Mouse (Mus musculus): ENCODE data around the gene Slx4ip. TPM values are rescaled to one million over a fixed set of nuclear protein-coding genes. Genes with fewer than 3 reads are reported as not detected.

Slx4ip gene
- total RNA-seq, 2 experiments from 2014 or later, result 7.1 to 7.5 TPM

GRCm38 (mm10) chr2:136938249-136938648 lies 47.2 kb downstream of the Slx4ip start:
- ATAC-seq (replicated peaks; ENCODE audit: low FRiP score, poor library complexity, severe bottlenecking), result no peak

DNA sequence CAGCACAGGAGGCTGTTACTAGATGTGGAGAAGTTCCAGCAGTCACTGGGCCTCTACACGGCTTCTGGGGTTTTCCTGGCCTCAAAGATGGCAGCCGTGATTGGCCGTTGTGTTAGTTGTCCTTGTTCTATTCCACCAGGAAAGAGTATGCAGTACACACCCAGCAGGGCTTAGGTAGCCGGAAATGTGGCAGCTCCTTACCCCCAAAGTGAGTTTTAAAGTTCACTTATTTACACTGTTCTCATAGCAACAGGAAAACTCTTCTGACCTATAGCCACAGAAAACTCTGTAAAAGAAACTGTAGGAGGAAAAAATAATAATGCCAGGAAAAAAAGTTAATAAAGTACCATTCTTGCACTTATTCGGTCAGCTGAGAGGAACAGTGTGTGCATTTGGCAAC lies 55.3 kb downstream of the Slx4ip start:
- no peak for ATAC-seq (replicated peaks; ENCODE audit: low FRiP score, poor library complexity, severe bottlenecking)

- no peak for ATAC-seq (replicated peaks; ENCODE audit: low FRiP score, poor library complexity, severe bottlenecking)
These were observed 56.5 kb downstream of the Slx4ip start for GRCm38 (mm10) chr2:136947500-136947899.

DNA sequence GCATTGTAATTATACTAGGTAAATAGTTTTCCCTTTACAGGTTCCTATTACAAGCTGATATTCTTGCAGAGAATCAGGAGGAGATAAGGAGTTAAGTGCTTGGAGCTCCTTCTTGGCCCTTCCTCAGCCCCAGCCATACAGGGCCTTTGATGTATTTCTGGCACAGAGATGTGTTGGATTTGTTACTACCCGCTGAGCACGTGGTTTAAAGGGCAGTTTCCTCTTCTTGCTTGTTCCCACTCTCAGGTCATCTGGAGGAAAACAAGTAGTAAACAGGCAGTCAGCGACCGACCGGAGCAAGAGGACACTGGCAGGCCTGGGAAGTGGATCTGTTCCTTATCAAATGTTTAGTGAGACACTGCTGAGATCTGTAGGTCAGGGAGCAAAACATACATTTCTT lies 56.9 kb downstream of the Slx4ip start:
- no peak for ATAC-seq (replicated peaks; ENCODE audit: low FRiP score, poor library complexity, severe bottlenecking)

DNA sequence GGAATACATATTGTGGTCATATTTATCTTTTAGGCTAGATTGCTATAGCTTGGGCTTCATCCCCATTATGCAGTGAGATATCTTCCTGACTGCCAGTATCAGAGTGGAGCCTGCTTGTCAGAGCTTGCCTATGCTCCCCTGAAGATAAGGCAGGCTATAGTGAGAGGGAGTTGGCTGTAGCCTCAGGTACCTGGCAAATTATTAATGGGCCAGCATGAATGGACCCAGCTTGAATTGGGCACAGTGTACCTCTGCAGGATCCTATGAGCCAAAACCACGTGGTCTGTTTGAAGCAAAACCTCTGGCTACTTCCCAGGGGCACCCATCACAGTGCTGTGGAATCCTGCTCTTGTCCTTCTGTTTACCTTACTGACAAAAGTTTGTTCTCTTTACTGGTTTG lies 61.2 kb downstream of the Slx4ip start:
- no peak for ATAC-seq (replicated peaks; ENCODE audit: low FRiP score, poor library complexity, severe bottlenecking)

DNA sequence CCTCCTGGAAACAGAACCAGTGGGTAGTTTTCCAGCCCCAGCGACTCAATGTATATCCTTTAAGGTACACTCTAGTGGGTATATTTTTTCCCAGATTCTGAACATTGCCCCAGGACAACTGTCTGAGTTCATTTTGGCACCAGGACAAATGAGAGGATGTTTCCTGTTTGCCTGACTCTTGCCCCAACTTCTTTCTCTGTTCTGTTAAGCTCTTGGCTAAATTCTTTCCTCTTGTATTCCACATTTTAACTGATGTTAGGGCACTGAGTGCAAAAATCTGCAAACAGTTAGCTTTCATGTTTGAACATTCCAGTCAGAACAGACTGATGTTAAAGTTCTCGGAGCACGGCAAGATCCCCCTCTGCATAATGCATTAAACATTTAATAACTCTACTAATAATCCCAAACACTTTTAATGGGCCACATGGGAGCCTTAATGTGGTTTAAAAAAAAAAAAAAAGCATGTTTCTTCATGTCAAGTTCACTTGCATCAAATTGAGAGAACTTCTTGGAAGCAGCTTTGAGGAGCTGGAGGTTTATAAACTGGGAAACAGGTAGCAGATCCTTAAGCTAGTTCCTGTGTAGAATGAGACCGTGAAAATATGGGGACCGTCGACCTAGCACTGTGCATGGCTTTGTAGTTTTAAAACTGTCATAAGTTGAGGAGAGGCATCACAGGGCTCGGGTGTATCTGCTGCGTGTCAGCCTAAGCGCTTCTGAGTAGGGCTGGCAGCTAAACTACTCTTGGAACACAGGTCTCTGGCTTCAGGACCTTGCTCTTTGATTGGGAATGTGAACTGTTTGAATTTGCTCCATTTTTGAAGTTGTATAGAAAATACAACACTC lies 64.9 kb downstream of the Slx4ip start:
- ATAC-seq (replicated peaks; ENCODE audit: low FRiP score, poor library complexity, severe bottlenecking), result no peak

DNA sequence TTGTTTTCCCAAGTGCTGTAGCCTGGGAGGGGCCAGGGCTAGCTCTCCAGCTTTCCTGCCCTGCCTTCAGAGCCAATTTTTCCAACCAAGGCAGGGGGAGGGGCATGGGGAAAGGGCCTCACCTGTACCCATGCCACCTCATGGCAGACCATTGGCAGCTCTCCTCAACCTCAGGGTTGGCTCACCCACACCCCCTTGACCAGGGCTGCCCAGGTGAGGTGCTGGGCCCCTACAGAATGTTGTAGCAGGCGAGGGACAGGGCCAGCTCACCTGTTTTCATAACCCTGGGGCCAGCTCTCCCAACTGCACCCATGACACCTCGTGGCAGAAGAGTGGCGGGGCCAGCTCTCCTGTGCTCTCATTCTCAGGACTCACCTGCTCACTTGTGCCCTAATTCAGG lies 67.7 kb downstream of the Slx4ip start:
- ATAC-seq (replicated peaks; ENCODE audit: low FRiP score, poor library complexity, severe bottlenecking), result no peak

- ATAC-seq (replicated peaks; ENCODE audit: low FRiP score, poor library complexity, severe bottlenecking), result no peak
These were observed 84.8 kb downstream of the Slx4ip start for GRCm38 (mm10) chr2:136975774-136976173.

DNA sequence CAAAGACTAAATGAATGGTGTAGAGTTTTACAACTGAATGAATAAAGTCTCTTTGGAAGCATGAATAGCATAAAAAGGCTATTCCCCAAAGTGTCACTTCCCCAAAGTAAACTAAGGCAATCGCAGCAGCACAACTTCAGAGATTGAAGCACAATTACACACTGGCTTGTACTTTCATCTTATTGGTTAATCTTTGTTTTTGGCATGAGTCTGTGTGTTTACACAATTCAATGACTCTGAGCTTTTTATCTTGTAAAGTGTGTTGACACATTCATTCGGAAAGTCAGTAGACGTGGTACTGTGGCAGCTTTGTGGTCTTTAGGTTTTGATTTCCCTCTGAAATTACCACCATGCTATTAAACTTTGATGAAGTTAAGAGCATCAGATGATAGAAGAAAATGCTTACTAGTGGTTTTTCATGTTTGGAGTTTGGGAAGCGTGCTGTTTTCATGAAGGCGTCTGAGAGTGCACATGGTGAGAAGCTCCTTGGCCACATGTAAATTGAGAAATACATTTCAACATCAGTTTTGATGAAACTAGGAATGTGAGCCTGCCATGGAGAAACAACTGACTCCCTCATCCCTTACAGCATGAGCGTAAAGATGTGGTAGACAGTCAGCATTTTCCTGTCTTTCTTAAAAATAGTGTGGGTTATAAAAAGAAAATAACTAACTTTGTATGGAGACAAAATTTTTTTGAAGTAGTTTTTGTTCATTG lies 88.2 kb downstream of the Slx4ip start:
- no peak for ATAC-seq (replicated peaks; ENCODE audit: low FRiP score, poor library complexity, severe bottlenecking)

GRCm38 (mm10) chr2:136981062-136981879 lies 90.3 kb downstream of the Slx4ip start:
- no peak for ATAC-seq (replicated peaks; ENCODE audit: low FRiP score, poor library complexity, severe bottlenecking)

- ATAC-seq (replicated peaks; ENCODE audit: low FRiP score, poor library complexity, severe bottlenecking), result no peak
These were observed 92.9 kb downstream of the Slx4ip start for GRCm38 (mm10) chr2:136983959-136984358.

DNA sequence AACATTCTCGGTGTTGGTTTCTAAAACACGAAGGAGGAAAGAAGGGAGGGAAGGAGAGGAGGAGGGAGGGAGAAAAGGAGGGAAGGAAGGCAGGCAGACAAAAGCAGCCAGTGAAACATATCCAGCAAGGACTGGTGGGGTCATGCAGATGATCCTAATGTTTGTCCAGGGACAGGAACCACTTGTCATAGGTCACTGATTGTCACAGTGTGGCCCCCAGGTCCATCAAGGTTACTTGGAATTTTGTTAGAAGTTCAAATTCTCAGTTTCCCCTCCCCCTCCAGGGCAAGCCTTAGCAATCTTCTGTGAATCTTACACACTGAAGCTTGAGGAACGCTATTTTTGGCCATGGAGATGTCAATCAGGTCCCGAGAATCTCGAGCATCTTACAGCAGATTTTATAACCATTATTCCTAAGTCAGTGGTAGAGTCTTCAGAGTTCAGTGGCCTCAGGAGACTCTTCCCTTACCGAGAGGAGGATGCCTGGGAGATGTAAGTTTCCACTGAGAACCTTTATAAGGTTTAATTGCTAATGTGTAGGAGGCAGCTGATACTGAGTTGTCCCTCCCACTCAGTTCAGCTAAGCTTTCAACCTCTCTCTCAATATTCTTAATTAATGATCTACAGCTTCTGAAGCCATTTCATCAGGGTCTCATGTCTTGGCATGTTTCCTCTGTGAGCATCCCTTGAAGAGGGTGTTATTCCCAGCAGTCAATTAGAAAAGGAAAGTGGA lies 95.1 kb downstream of the Slx4ip start:
- ATAC-seq (replicated peaks; ENCODE audit: low FRiP score, poor library complexity, severe bottlenecking), result no peak

DNA sequence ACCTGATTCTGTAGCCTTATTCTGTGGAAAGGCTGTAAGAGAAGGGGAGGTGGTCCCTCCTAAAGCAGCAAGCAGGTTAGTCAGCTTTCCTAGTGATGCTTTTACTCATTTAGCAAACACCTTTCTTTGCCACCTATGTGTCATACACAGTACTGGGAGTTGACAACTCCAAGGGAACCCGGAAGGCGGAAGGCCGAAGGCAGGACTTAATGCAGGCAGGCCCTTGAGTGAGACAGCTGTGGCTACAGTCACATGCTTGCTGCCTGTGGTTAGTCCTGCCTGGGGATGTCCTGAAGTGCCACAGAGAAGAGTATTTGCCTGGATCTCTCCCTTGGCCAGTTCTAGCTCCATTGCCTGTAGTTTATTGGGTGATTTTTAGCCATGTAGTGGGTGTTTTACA lies 102.1 kb downstream of the Slx4ip start:
- no peak for ATAC-seq (replicated peaks; ENCODE audit: low FRiP score, poor library complexity, severe bottlenecking)

GRCm38 (mm10) chr2:136997104-136997503 lies 106.1 kb downstream of the Slx4ip start:
- ATAC-seq (replicated peaks; ENCODE audit: low FRiP score, poor library complexity, severe bottlenecking), result no peak

- ATAC-seq (replicated peaks; ENCODE audit: low FRiP score, poor library complexity, severe bottlenecking), result no peak
These were observed 111.0 kb downstream of the Slx4ip start for GRCm38 (mm10) chr2:137002031-137002430.

- ATAC-seq (replicated peaks; ENCODE audit: low FRiP score, poor library complexity, severe bottlenecking), result no peak
These were observed 115.6 kb downstream of the Slx4ip start for GRCm38 (mm10) chr2:137006656-137007055.

- ATAC-seq (replicated peaks; ENCODE audit: low FRiP score, poor library complexity, severe bottlenecking), result no peak
These were observed 121.0 kb downstream of the Slx4ip start for GRCm38 (mm10) chr2:137011980-137012379.

DNA sequence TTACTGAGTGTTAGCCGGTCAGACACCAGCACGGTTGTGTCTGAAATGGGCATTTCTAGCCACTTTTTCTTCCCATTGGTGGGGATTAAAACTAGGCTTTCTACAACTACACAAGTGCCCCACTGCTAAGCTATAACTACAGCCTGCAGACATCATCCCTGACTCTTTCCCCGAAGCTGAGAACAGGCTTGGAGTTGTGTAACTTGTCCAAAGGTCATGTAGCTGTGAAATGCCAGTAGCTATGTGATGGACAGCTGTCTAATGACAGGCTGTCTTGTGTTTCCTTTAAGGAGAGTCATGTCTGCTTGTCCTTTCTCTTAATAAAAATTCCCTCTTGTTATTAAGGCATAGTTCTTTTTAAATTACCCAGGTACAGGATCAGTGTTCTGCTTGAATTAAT lies 122.1 kb downstream of the Slx4ip start:
- no peak for ATAC-seq (replicated peaks; ENCODE audit: low FRiP score, poor library complexity, severe bottlenecking)

DNA sequence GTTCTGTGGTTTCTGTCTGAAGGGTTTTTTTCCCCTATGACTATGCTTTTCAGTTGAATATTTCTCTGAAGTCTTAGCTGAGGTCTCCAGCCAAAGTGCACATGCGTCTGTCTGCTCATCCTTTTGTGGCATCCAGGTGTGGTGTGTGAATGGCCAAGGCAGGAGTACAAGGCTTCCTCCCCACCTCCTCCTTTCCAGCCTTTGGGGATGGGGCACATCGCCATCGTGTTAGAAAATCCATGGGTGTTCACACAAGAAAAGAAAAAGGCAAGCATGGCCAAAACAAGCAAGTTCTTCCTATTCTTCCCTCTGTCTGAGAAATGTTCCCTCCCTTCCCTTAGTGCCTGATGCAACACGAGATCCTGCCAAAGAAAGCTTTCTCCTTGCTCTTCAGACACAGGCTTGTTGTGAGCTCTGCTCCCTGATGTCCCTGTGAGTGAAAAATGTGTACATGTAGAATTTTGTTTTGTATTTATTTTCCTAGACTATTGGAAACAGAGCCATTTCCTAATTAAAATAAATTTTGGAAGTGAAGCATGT lies 122.9 kb downstream of the Slx4ip start:
- no peak for ATAC-seq (replicated peaks; ENCODE audit: low FRiP score, poor library complexity, severe bottlenecking)

- no peak for ATAC-seq (replicated peaks; ENCODE audit: low FRiP score, poor library complexity, severe bottlenecking)
These were observed 123.4 kb downstream of the Slx4ip start for GRCm38 (mm10) chr2:137014423-137014822.
